Mouse (Mus musculus): ENCODE results near the gene Cpa4. TPM values are rescaled to one million over a fixed set of nuclear protein-coding genes. Genes with fewer than 3 reads are reported as not detected.

Gene Cpa4
- polyA plus RNA-seq, 1 experiment from 2014 or later, result 5.6 TPM

Other genes with a start within 250 kb of the Cpa4 start
- 71.2 and 74.0 TPM in 2 replicates for gene Zc3hc1, start 177.3 kb upstream of the Cpa4 start, polyA plus RNA-seq (2014; fragmentation: Nextera tagmentation; extraction: Ambion mirVana)
- gene Klhdc10, start 166.5 kb upstream of the Cpa4 start, polyA plus RNA-seq (2014; fragmentation: Nextera tagmentation; extraction: Ambion mirVana), result 33.0 and 37.4 TPM in 2 replicates
- 54.2 and 60.2 TPM in 2 replicates for gene Tmem209, start 58.6 kb upstream of the Cpa4 start, polyA plus RNA-seq (2014; fragmentation: Nextera tagmentation; extraction: Ambion mirVana)
- not detected in 2 replicates for gene Ssmem1, start 58.5 kb upstream of the Cpa4 start, polyA plus RNA-seq (2014; fragmentation: Nextera tagmentation; extraction: Ambion mirVana)
- 4.0 TPM in 2 replicates for gene Cpa2, start 26.8 kb upstream of the Cpa4 start, polyA plus RNA-seq (2014; fragmentation: Nextera tagmentation; extraction: Ambion mirVana)
- 0.15 and 0.72 TPM in 2 replicates for gene Cpa5, start 42.6 kb downstream of the Cpa4 start, polyA plus RNA-seq (2014; fragmentation: Nextera tagmentation; extraction: Ambion mirVana)
- gene Cpa1, start 70.8 kb downstream of the Cpa4 start, polyA plus RNA-seq (2014; fragmentation: Nextera tagmentation; extraction: Ambion mirVana), result 0.16 TPM in 1 of 2 replicates, not detected in the other
- 21.6 and 24.1 TPM in 2 replicates for gene Cep41, start 125.4 kb downstream of the Cpa4 start, polyA plus RNA-seq (2014; fragmentation: Nextera tagmentation; extraction: Ambion mirVana)
- gene Mest, start 155.2 kb downstream of the Cpa4 start, polyA plus RNA-seq (2014; fragmentation: Nextera tagmentation; extraction: Ambion mirVana), result 1,661 and 1,678 TPM in 2 replicates